Mouse (Mus musculus) olfactory bulb, adult 2 months (tissue): ENCODE measurements around the gene Gm13889. TPM values are rescaled to one million over a fixed set of nuclear protein-coding genes. Genes with fewer than 3 reads are reported as not detected.

Experiments used
- H3K27ac ChIP-seq: fragments of 200-500 bp; 2 replicates; pipeline ENCODE4 v1.5.1; 2012; ENCODE audit warnings: low read depth, low read length; ENCODE audit not compliant: insufficient read depth
- H3K4me1 ChIP-seq: fragments of 200-500 bp; 2 replicates; pipeline ENCODE4 v1.6.1; 2012; ENCODE audit warnings: low read length; ENCODE audit not compliant: control insufficient read depth, insufficient read depth
- H3K4me3 ChIP-seq: fragments of 200-500 bp; 2 replicates; pipeline ENCODE4 v1.5.1; 2012; ENCODE audit warnings: mild to moderate bottlenecking, low read depth, low read length, moderate library complexity; ENCODE audit not compliant: insufficient read depth
- CTCF ChIP-seq: fragments of 200-500 bp; IDR thresholded peaks from 2 replicates; pipeline ENCODE4 v1.5.1; 2012; ENCODE audit warnings: low read depth, mild to moderate bottlenecking, low read length, moderate library complexity; ENCODE audit not compliant: insufficient read depth
- POLR2A ChIP-seq: fragments of 200-500 bp; IDR thresholded peaks from 2 replicates; pipeline ENCODE4 v1.6.1; 2012; ENCODE audit warnings: mild to moderate bottlenecking, low read depth, low read length, moderate library complexity; ENCODE audit not compliant: insufficient read depth
- whole genome bisulfite sequencing: fragments of 180-500 bp; shearing (Covaris S2); methylation state at CpG from one replicate; pipeline ENCODE4 v1.1.7; 2018; 5-methylcytosine and 5-hydroxymethylcytosine counted together
- polyA plus RNA-seq: library from polyadenylated mRNA; stranded (reverse); fragments of >200 nt; gene quantifications from 2 replicates; pipeline ENCODE4 v1.2.4, GENCODE M21; 2012; ENCODE audit warnings: low replicate concordance; ENCODE audit not compliant: missing spikeins, insufficient read depth, insufficient read length

Gene Gm13889
- polyA plus RNA-seq, 1 experiment, result not detected

GRCm38 (mm10) chr2:93909716-93910115 lies 47.3 kb downstream of the Gm13889 start:
- H3K4me3 ChIP-seq, result no peak overlapping the region
- WGBS, result 58% methylated on average over 5 of the region's 5 CpGs
- H3K27ac ChIP-seq, result no peak overlapping the region
- peaks cover 17% of the 10 kb centered on the region for H3K4me1 ChIP-seq
- no peak for TF ChIP-seq POLR2A
- TF ChIP-seq CTCF, result no peak

DNA sequence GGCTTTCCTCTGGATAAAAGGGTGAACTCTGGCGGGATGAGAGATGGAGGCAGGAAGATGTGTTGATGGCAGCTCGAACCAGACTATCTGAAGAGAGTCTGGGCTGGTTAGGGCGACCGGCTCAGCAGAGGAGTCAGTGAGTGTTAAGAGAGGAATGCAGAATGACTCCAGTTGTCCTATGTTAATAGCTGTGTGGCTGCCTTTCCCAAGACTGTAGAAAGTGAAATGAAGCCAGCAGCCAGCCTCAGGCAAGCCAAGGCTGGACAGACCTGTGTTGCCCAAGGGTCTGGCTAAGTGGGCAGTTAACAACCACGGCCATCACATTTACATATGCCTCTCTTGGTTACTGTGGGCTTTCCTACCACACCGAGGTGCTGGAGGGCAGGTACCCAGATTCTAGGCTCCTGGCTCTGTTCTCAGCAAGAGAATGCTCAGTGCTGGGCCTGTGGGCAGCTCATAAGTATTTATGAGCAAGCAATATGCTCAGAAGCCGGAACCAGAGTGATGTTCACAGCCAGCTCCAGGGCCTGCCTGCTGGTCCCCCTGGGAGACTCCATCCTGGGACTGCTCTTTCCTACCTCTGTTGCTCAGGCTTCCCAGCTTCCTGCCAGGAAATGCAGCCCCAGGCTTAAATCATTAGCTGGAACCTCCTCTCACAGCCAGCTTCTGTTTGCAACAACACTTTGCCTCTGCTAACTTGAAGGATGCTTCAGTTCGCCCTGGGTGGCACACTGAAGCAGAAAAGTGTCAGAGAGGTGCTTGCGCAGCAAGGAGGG lies 49.3 kb downstream of the Gm13889 start:
- WGBS, result 72% methylated on average over 9 of the region's 9 CpGs
- TF ChIP-seq POLR2A, result no peak
- TF ChIP-seq CTCF, result no peak
- Histone ChIP-seq H3K4me3 (no peak overlapping the region), H3K4me1 (peaks cover 27% of the 10 kb centered on the region), H3K27ac (no peak overlapping the region)

- Histone ChIP-seq H3K27ac (0 out of 2 replicates have a peak overlapping the region, but pooled peaks have one; percentile 36), H3K4me1 (peaks cover 28% of the 10 kb centered on the region)
- WGBS, result 77% methylated on average over 4 of the region's 4 CpGs
Measured at GRCm38 (mm10) chr2:93906316-93906715, 50.7 kb downstream of the Gm13889 start.

More at GRCm38 (mm10) chr2:93906316-93906715, 50.7 kb downstream of the Gm13889 start:
- no peak for TF ChIP-seq CTCF
- TF ChIP-seq POLR2A, result no peak
- no peak overlapping the region for H3K4me3 ChIP-seq

Other genes with a start within 250 kb of the Gm13889 start
- gene Ext2, start 134.6 kb downstream of the Gm13889 start, polyA plus RNA-seq, result not detected in 2 replicates
- gene Accs, start 107.3 kb downstream of the Gm13889 start, polyA plus RNA-seq, result not detected in 2 replicates
- gene Accsl, start 88.0 kb downstream of the Gm13889 start, polyA plus RNA-seq, result not detected in 2 replicates
- gene Gm27027, start 39.2 kb upstream of the Gm13889 start, polyA plus RNA-seq, result not detected in 2 replicates
- gene Alkbh3, start 53.6 kb upstream of the Gm13889 start, polyA plus RNA-seq, result not detected in 2 replicates
- not detected in 2 replicates for gene Hsd17b12, start 200.8 kb upstream of the Gm13889 start, polyA plus RNA-seq